Mouse (Mus musculus): ENCODE measurements around the gene Hectd1. TPM values are rescaled to one million over a fixed set of nuclear protein-coding genes. Genes with fewer than 3 reads are reported as not detected.
A peak's percentile ranks its signal among the peaks of the same experiment; 100 is the strongest.

Gene Hectd1
- total and polyA plus RNA-seq, 3 experiments = 17.3 to 85.1 (median 74.9) TPM

GRCm38 (mm10) chr12:51734605-51735211 is 94.6 kb downstream of the Hectd1 start:
- intact Hi-C loops (cut with DNase I) = no loop called here
- H3K36me3 ChIP-seq (ENCODE audit: control insufficient read depth, insufficient read depth, low read length) = no peaks in the 10 kb centered on the region
- no peak overlapping the region; the same call in 1 of the 2 replicates for H3K4me3 ChIP-seq
- no peaks in the 10 kb centered on the region for H3K79me2 ChIP-seq (replicated peaks; ENCODE audit: control insufficient read depth, insufficient read depth, low read length)
- peaks cover 5% of the 10 kb centered on the region; the same call in 1 of the 2 replicates for H3K4me1 ChIP-seq (ENCODE audit: control insufficient read depth, insufficient read depth, low read length)
- no peak overlapping the region for H3K9ac ChIP-seq (ENCODE audit: low read depth, low read length)
- DNase-seq = peak in 1 of 2 experiments; percentile 38
- H3K27me3 ChIP-seq (ENCODE audit: control insufficient read depth, insufficient read depth, low read length) = no peaks in the 10 kb centered on the region
- no peak overlapping the region for H3K27ac ChIP-seq
- WGBS = 72% methylated on average over 14 of the region's 14 CpGs
- TF ChIP-seq CTCF (IDR thresholded peaks at IDR 0.05) (no peak), EP300 (IDR thresholded peaks at IDR 0.05; ENCODE audit: insufficient read depth, low read depth, low read length) (no peak), POLR2A (IDR thresholded peaks at IDR 0.05; ENCODE audit: insufficient read depth, low read depth, low read length) (no peak)

- DNase-seq = no peak
- Histone ChIP-seq H3K9ac (ENCODE audit: low read depth, low read length) (no peak overlapping the region), H3K27ac (peak overlapping the region; percentile 81), H3K36me3 (ENCODE audit: control insufficient read depth, insufficient read depth, low read length) (peaks cover 4% of the 10 kb centered on the region), H3K4me1 (ENCODE audit: control insufficient read depth, insufficient read depth, low read length) (peaks cover 10% of the 10 kb centered on the region), H3K4me3 (no peak overlapping the region), H3K79me2 (replicated peaks; ENCODE audit: control insufficient read depth, insufficient read depth, low read length) (no peaks in the 10 kb centered on the region), H3K27me3 (ENCODE audit: control insufficient read depth, insufficient read depth, low read length) (no peaks in the 10 kb centered on the region)
- TF ChIP-seq CTCF (IDR thresholded peaks at IDR 0.05) = no peak
- TF ChIP-seq POLR2A (IDR thresholded peaks at IDR 0.05; ENCODE audit: insufficient read depth, low read depth, low read length) = no peak
- TF ChIP-seq EP300 (IDR thresholded peaks at IDR 0.05; ENCODE audit: insufficient read depth, low read depth, low read length) = no peak
- intact Hi-C loops (cut with DNase I) = loop anchor here (1.0 kb wide), 1 partner anchor 38 kb away; no protein-coding TSS in a partner anchor
- 98% methylated on average over 9 of the region's 9 CpGs for WGBS
Observed at GRCm38 (mm10) chr12:51729827-51730226, 99.5 kb downstream of the Hectd1 start.

DNA sequence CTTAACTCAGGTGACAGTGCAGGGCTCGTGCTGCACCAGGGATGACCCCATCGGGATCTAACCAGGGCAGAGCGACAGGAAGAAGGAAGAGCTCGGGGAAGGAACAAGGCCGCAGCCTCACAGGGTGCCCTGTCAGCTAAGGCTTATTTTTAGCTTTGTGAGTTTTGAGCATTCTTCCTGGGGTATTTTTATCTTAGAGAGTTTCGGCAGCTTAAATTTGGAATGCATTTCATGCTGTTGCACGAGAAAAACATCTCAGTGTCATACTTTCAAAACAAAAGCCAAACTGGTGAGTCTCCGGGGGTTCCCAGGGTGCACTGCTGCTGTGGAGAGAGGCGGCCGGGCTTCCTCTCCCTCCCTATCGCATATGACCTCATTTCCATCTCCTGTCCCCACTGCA is 100.3 kb downstream of the Hectd1 start:
- no peaks in the 10 kb centered on the region for H3K27me3 ChIP-seq (ENCODE audit: control insufficient read depth, insufficient read depth, low read length)
- peak overlapping the region; percentile 35 for H3K4me3 ChIP-seq
- intact Hi-C loops (cut with DNase I) = loop anchor here (1.0 kb wide), 1 partner anchor 37 kb away; no protein-coding TSS in a partner anchor
- peak; percentile 67 to 74 for DNase-seq
- peak overlapping the region; percentile 81 for H3K27ac ChIP-seq
- TF ChIP-seq POLR2A (IDR thresholded peaks at IDR 0.05; ENCODE audit: insufficient read depth, low read depth, low read length) = peak; percentile 63
- TF ChIP-seq EP300 (IDR thresholded peaks at IDR 0.05; ENCODE audit: insufficient read depth, low read depth, low read length) = no peak
- H3K36me3 ChIP-seq (ENCODE audit: control insufficient read depth, insufficient read depth, low read length) = peaks cover 4% of the 10 kb centered on the region
- H3K9ac ChIP-seq (ENCODE audit: low read depth, low read length) = peak overlapping the region; percentile 58; the same call in 1 of the 2 replicates
- WGBS = 2% methylated on average over 11 of the region's 11 CpGs
- no peaks in the 10 kb centered on the region for H3K79me2 ChIP-seq (replicated peaks; ENCODE audit: control insufficient read depth, insufficient read depth, low read length)
- H3K4me1 ChIP-seq (ENCODE audit: control insufficient read depth, insufficient read depth, low read length) = peaks cover 10% of the 10 kb centered on the region

DNA sequence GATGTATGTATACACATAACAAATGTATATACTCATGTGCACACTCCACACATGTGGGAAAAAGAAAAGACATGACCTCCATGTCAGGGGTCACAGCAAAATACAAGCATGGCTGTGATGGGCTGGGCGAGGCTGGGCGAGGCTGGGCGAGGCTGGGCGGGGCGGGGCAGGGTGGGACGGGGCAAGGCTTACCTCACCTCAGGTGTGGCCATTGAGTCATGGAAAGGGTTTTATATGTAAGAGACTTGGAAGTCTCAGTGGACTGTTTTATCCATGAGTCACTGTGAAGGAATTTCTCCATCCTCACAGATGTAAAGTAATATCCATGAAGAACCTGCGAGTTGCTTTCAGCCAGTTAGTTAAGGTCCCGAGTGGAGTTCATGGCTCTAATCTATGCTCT is 107.5 kb downstream of the Hectd1 start:
- Histone ChIP-seq H3K4me3 (no peak overlapping the region), H3K27me3 (ENCODE audit: control insufficient read depth, insufficient read depth, low read length) (no peaks in the 10 kb centered on the region), H3K9ac (ENCODE audit: low read depth, low read length) (no peak overlapping the region), H3K27ac (no peak overlapping the region), H3K36me3 (ENCODE audit: control insufficient read depth, insufficient read depth, low read length) (no peaks in the 10 kb centered on the region; the same call in 1 of the 2 replicates), H3K4me1 (ENCODE audit: control insufficient read depth, insufficient read depth, low read length) (peaks cover 2% of the 10 kb centered on the region; the same call in 1 of the 2 replicates), H3K79me2 (replicated peaks; ENCODE audit: control insufficient read depth, insufficient read depth, low read length) (no peaks in the 10 kb centered on the region)
- DNase-seq = no peak
- intact Hi-C loops (cut with DNase I) = no loop called here
- no peak for TF ChIP-seq POLR2A (IDR thresholded peaks at IDR 0.05; ENCODE audit: insufficient read depth, low read depth, low read length)
- no peak for TF ChIP-seq EP300 (IDR thresholded peaks at IDR 0.05; ENCODE audit: insufficient read depth, low read depth, low read length)
- no peak for TF ChIP-seq CTCF (IDR thresholded peaks at IDR 0.05)
- 92% methylated on average over 8 of the region's 8 CpGs for WGBS

GRCm38 (mm10) chr12:51718617-51719016 is 110.7 kb downstream of the Hectd1 start:
- no peak overlapping the region for H3K27ac ChIP-seq
- TF ChIP-seq EP300 (IDR thresholded peaks at IDR 0.05; ENCODE audit: insufficient read depth, low read depth, low read length) (no peak), POLR2A (IDR thresholded peaks at IDR 0.05; ENCODE audit: insufficient read depth, low read depth, low read length) (no peak), CTCF (IDR thresholded peaks at IDR 0.05) (no peak)
- no peak overlapping the region for H3K9ac ChIP-seq (ENCODE audit: low read depth, low read length)
- peaks cover 2% of the 10 kb centered on the region; the same call in 1 of the 2 replicates for H3K4me1 ChIP-seq (ENCODE audit: control insufficient read depth, insufficient read depth, low read length)
- intact Hi-C loops (cut with DNase I) = no loop called here
- no peaks in the 10 kb centered on the region for H3K79me2 ChIP-seq (replicated peaks; ENCODE audit: control insufficient read depth, insufficient read depth, low read length)
- no peaks in the 10 kb centered on the region for H3K27me3 ChIP-seq (ENCODE audit: control insufficient read depth, insufficient read depth, low read length)
- no peaks in the 10 kb centered on the region; the same call in 1 of the 2 replicates for H3K36me3 ChIP-seq (ENCODE audit: control insufficient read depth, insufficient read depth, low read length)
- no peak overlapping the region for H3K4me3 ChIP-seq
- peak in 1 of 2 experiments; percentile 19 for DNase-seq
- WGBS = 90% methylated on average over 6 of the region's 6 CpGs

DNA sequence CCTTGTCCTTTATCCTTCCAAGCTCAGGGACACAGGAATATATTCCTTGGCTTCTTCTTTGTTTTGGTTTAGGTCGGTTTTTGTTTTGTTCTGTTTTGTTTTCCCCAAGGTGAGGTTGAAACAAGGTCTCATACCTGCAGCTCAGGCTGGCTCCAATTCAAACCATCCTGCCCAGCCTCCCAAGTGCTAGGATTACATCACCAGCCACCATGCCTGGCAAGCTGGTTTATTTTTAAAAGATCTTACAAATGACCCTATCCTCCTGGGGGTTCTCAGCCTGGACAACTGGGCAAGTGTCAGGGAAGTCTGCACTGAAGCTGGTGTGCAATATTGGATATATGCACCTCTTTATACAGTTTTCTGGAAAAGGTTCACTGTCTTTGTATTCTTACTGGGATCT is 116.7 kb downstream of the Hectd1 start:
- peak in 1 of 2 experiments; percentile 27 for DNase-seq
- TF ChIP-seq POLR2A (IDR thresholded peaks at IDR 0.05; ENCODE audit: insufficient read depth, low read depth, low read length) (no peak), EP300 (IDR thresholded peaks at IDR 0.05; ENCODE audit: insufficient read depth, low read depth, low read length) (0 out of 2 replicates have a peak, but pooled peaks have one; percentile 26)
- Histone ChIP-seq H3K79me2 (replicated peaks; ENCODE audit: control insufficient read depth, insufficient read depth, low read length) (no peaks in the 10 kb centered on the region; the same call in 1 of the 2 replicates), H3K4me1 (ENCODE audit: control insufficient read depth, insufficient read depth, low read length) (peaks cover 13% of the 10 kb centered on the region), H3K36me3 (ENCODE audit: control insufficient read depth, insufficient read depth, low read length) (no peaks in the 10 kb centered on the region; the same call in 1 of the 2 replicates), H3K9ac (ENCODE audit: low read depth, low read length) (no peak overlapping the region), H3K4me3 (no peak overlapping the region), H3K27me3 (ENCODE audit: control insufficient read depth, insufficient read depth, low read length) (no peaks in the 10 kb centered on the region), H3K27ac (no peak overlapping the region)
- intact Hi-C loops (cut with DNase I) = no loop called here
- 52% methylated on average over 1 of the region's 1 CpGs for WGBS

All from heart, adult 2 months (tissue).